Mouse (Mus musculus): ENCODE data around the gene Krtap28-13. TPM values are rescaled to one million over a fixed set of nuclear protein-coding genes. Genes with fewer than 3 reads are reported as not detected.

Krtap28-13 gene
- polyA plus RNA-seq (2016; fragmentation: Nextera tagmentation; extraction: Ambion mirVana), result not detected in 2 replicates

- WGBS, result 98% methylated on average over 4 of the region's 4 CpGs
- Histone ChIP-seq H3K4me1 (no peaks in the 10 kb centered on the region), H3K4me3 (no peak within 1 kb of the TSS), H3K27ac (no peak within 1 kb of the TSS), H3K27me3 (ENCODE audit: low read depth, poor library complexity, severe bottlenecking) (no peaks in the 10 kb centered on the region), H3K36me3 (no peaks in the 10 kb centered on the region), H3K9me3 (replicated peaks) (no peaks in the 10 kb centered on the region)
- DNase-seq (ENCODE audit: low spot score), result no peak
These were observed at the start of gene Krtap28-13 for GRCm38 (mm10) chr1:83060643-83061042. Gene Krtap28-13 (plus strand): TSS chr1:83060930.

GRCm38 (mm10) chr1:83014477-83014876 lies 46.3 kb upstream of the Krtap28-13 start:
- H3K27me3 ChIP-seq (ENCODE audit: low read depth, poor library complexity, severe bottlenecking), result no peaks in the 10 kb centered on the region
- 92% methylated on average over 3 of the region's 3 CpGs for WGBS
- no peaks in the 10 kb centered on the region for H3K4me1 ChIP-seq
- no peak overlapping the region for H3K27ac ChIP-seq
- no peaks in the 10 kb centered on the region for H3K36me3 ChIP-seq
- H3K9me3 ChIP-seq (replicated peaks), result no peaks in the 10 kb centered on the region
- no peak for DNase-seq (ENCODE audit: low spot score)
- H3K4me3 ChIP-seq, result no peak overlapping the region

GRCm38 (mm10) chr1:83015329-83015879 lies 45.3 kb upstream of the Krtap28-13 start:
- Histone ChIP-seq H3K27ac (no peak overlapping the region), H3K4me1 (no peaks in the 10 kb centered on the region), H3K4me3 (no peak overlapping the region), H3K9me3 (replicated peaks) (no peaks in the 10 kb centered on the region), H3K36me3 (no peaks in the 10 kb centered on the region), H3K27me3 (ENCODE audit: low read depth, poor library complexity, severe bottlenecking) (no peaks in the 10 kb centered on the region)
- 81% methylated on average over 10 of the region's 10 CpGs for WGBS
- DNase-seq (ENCODE audit: low spot score), result no peak

- H3K27me3 ChIP-seq (ENCODE audit: low read depth, poor library complexity, severe bottlenecking), result no peaks in the 10 kb centered on the region
- DNase-seq (ENCODE audit: low spot score), result no peak
- no peak overlapping the region for H3K27ac ChIP-seq
- no peaks in the 10 kb centered on the region for H3K36me3 ChIP-seq
- no peak overlapping the region for H3K4me3 ChIP-seq
- no peaks in the 10 kb centered on the region for H3K4me1 ChIP-seq
- H3K9me3 ChIP-seq (replicated peaks), result no peaks in the 10 kb centered on the region
- 78% methylated on average over 1 of the region's 1 CpGs for WGBS
These were observed 44.2 kb upstream of the Krtap28-13 start for GRCm38 (mm10) chr1:83016556-83016955.

- no peak overlapping the region for H3K27ac ChIP-seq
- DNase-seq (ENCODE audit: low spot score), result no peak
- H3K9me3 ChIP-seq (replicated peaks), result no peaks in the 10 kb centered on the region
- WGBS, result 65% methylated on average over 1 of the region's 1 CpGs
- H3K4me3 ChIP-seq, result no peak overlapping the region
- peaks cover 14% of the 10 kb centered on the region for H3K4me1 ChIP-seq
- H3K36me3 ChIP-seq, result no peaks in the 10 kb centered on the region
- no peaks in the 10 kb centered on the region for H3K27me3 ChIP-seq (ENCODE audit: low read depth, poor library complexity, severe bottlenecking)
These were observed 28.8 kb upstream of the Krtap28-13 start for GRCm38 (mm10) chr1:83031950-83032349.

DNA sequence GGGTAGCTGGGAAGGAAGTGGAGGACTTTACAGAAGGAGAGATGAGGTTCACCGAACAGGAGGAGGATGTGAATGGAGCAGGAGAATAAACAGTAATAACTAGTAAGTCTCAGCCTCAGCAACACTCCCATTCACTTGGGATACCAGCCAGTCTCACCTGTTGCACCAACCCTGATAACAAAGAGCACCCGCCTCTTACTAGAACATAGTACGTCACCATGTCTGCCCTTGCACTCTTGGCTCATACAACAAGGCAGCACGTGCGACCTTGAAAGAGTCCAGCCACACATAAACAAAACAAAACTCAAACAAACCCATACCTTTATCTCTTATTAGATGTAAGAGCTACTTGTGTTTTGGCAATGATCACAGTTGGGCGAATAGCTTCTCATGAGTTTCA lies 28.2 kb upstream of the Krtap28-13 start:
- 92% methylated on average over 6 of the region's 6 CpGs for WGBS
- Histone ChIP-seq H3K4me3 (no peak overlapping the region), H3K27me3 (ENCODE audit: low read depth, poor library complexity, severe bottlenecking) (no peaks in the 10 kb centered on the region), H3K27ac (no peak overlapping the region), H3K36me3 (no peaks in the 10 kb centered on the region), H3K9me3 (replicated peaks) (no peaks in the 10 kb centered on the region), H3K4me1 (peaks cover 14% of the 10 kb centered on the region)
- DNase-seq (ENCODE audit: low spot score), result no peak

DNA sequence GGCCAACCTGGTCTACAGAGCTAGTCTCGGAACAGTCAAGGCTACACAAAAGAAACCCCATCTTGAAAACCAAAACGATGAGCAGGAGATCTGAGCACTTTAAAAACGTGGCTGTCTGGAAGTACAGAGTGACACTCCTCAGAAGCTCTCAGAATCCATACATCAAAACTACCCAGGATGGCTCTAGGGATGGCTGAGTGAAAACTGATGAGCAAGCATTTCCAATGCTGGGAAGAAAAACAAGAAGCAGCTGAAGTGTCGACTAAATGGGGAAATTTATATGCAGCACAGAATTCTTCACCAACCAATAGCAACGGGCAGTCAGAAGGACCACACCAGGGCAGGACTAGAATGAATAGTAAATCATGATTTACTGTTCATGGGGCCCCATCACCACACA lies 26.2 kb upstream of the Krtap28-13 start:
- no peak for DNase-seq (ENCODE audit: low spot score)
- Histone ChIP-seq H3K27ac (no peak overlapping the region), H3K27me3 (ENCODE audit: low read depth, poor library complexity, severe bottlenecking) (no peaks in the 10 kb centered on the region), H3K9me3 (replicated peaks) (no peaks in the 10 kb centered on the region), H3K36me3 (no peaks in the 10 kb centered on the region), H3K4me3 (no peak overlapping the region), H3K4me1 (peaks cover 27% of the 10 kb centered on the region)
- WGBS, result 59% methylated on average over 5 of the region's 5 CpGs

DNA sequence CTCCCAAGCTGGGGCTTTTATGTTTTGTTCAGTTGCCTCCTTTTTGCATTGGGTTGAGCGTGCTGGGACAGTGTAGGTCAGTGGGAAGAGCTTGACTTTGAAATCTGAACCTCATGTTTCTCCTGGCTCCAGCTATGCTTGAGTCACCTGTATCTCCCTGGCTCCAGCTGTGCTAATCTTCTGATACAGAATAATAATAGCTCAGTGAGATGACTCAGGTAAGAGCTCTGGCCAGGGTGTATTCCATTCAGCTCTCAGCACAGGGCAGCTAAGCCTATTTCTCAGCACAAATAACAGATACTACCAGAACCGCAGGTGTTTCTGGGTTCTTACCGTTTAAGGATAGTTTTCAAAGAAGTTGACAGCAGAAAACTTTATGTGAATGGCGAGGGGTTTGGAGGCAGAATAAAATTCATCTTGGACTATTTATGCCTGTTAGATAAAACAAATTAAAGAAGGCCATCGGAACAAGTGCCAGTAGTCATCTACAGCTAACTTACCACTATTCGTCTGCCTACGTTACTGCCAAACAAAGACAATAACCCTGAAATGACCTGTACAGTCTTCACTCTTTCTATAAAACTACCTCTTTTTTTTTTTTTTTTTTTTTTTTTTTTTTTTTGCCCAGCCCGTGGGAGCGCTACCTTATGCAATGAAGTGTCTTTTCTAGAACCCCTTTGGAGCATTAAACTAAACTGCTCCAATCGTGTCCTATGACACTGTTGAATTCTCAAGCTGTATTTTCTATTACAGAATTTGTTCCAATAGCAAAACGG lies 23.6 kb upstream of the Krtap28-13 start:
- Histone ChIP-seq H3K27ac (no peak overlapping the region), H3K4me3 (no peak overlapping the region), H3K4me1 (peaks cover 27% of the 10 kb centered on the region), H3K9me3 (replicated peaks) (no peaks in the 10 kb centered on the region), H3K27me3 (ENCODE audit: low read depth, poor library complexity, severe bottlenecking) (no peaks in the 10 kb centered on the region), H3K36me3 (no peaks in the 10 kb centered on the region)
- 77% methylated on average over 11 of the region's 11 CpGs for WGBS
- no peak for DNase-seq (ENCODE audit: low spot score)

GRCm38 (mm10) chr1:83038109-83038672 lies 22.5 kb upstream of the Krtap28-13 start, which contains the start of gene Slc19a3:
Gene Slc19a3 (minus strand): TSS chr1:83038448.
- Histone ChIP-seq H3K27ac (peak within 1 kb of the TSS; percentile 75), H3K9me3 (replicated peaks) (no peaks in the 10 kb centered on the region)
- WGBS, result under 1% methylated on average over 25 of the region's 25 CpGs

DNA sequence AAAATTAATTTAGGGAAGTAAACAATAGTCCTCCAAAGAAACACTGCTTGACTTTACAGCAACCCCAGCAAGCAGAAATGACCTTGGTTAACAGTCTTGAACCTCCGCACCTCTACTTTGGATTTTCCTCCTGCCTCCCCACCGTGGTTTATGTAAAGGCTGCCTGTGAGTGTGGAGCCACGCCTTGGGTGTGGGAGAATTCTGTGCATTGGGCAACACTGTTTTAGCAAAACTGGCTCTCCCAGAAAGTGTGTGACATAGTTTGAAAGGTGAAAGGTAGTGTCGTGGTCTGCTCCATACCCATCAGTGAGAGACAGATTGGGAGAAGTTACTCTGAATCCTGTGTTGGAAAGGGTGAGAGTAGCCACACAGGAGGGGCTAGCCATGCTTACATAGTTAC lies 21.6 kb upstream of the Krtap28-13 start:
- no peaks in the 10 kb centered on the region for H3K27me3 ChIP-seq (ENCODE audit: low read depth, poor library complexity, severe bottlenecking)
- H3K4me3 ChIP-seq, result no peak overlapping the region
- no peaks in the 10 kb centered on the region for H3K36me3 ChIP-seq
- WGBS, result 75% methylated on average over 4 of the region's 4 CpGs
- H3K4me1 ChIP-seq, result peaks cover 27% of the 10 kb centered on the region
- no peaks in the 10 kb centered on the region for H3K9me3 ChIP-seq (replicated peaks)
- no peak for DNase-seq (ENCODE audit: low spot score)
- no peak overlapping the region for H3K27ac ChIP-seq

More at GRCm38 (mm10) chr1:83038109-83038672, 22.5 kb upstream of the Krtap28-13 start, which contains the start of gene Slc19a3:
- peaks cover 27% of the 10 kb centered on the region for H3K4me1 ChIP-seq
- H3K27me3 ChIP-seq (ENCODE audit: low read depth, poor library complexity, severe bottlenecking), result no peaks in the 10 kb centered on the region
- DNase-seq (ENCODE audit: low spot score), result peak; percentile 67
- H3K4me3 ChIP-seq, result peak within 1 kb of the TSS; percentile 58
- no peaks in the 10 kb centered on the region for H3K36me3 ChIP-seq

DNA sequence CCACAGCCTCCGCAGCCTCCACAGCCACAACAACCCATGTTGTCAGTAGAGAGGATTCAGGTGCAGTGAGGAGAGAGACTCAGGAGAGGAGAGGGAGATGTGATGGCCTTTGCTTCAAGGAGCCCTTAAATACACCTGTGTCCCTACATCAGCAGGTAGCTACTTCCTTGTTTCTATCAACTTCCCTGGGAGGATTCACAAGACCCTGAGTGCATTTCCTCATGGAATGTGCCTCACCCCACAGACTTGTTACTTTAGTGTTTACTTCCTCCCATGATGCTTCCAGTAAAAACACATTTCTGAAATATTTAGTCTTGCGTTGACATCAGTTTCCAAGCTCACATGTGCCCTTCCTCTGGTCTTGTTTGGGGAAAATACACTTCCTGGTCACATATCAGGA lies 18.4 kb upstream of the Krtap28-13 start, which contains the start of gene Krtap28-10:
Krtap28-10 (minus strand) TSS at position 101 of the 400 bp plus-strand sequence.
- WGBS, result 99% methylated on average over 2 of the region's 2 CpGs
- DNase-seq (ENCODE audit: low spot score), result no peak
- H3K9me3 ChIP-seq (replicated peaks), result no peaks in the 10 kb centered on the region

GRCm38 (mm10) chr1:83044882-83045427 lies 15.8 kb upstream of the Krtap28-13 start, which contains the start of gene Gm47969:
Gene Gm47969 (plus strand): TSS chr1:83044932.
- H3K27ac ChIP-seq, result no peak within 1 kb of the TSS
- no peak within 1 kb of the TSS for H3K4me3 ChIP-seq
- no peak for DNase-seq (ENCODE audit: low spot score)
- 89% methylated on average over 5 of the region's 5 CpGs for WGBS
- no peaks in the 10 kb centered on the region for H3K27me3 ChIP-seq (ENCODE audit: low read depth, poor library complexity, severe bottlenecking)
- H3K36me3 ChIP-seq, result no peaks in the 10 kb centered on the region
- H3K4me1 ChIP-seq, result no peaks in the 10 kb centered on the region
- no peaks in the 10 kb centered on the region for H3K9me3 ChIP-seq (replicated peaks)

More for the DNA sequence above, 18.4 kb upstream of the Krtap28-13 start, which contains the start of gene Krtap28-10:
- H3K27me3 ChIP-seq (ENCODE audit: low read depth, poor library complexity, severe bottlenecking), result no peaks in the 10 kb centered on the region
- H3K4me1 ChIP-seq, result peaks cover 13% of the 10 kb centered on the region; the same call in 1 of the 2 replicates
- H3K4me3 ChIP-seq, result no peak within 1 kb of the TSS
- no peak within 1 kb of the TSS for H3K27ac ChIP-seq
- H3K36me3 ChIP-seq, result no peaks in the 10 kb centered on the region

DNA sequence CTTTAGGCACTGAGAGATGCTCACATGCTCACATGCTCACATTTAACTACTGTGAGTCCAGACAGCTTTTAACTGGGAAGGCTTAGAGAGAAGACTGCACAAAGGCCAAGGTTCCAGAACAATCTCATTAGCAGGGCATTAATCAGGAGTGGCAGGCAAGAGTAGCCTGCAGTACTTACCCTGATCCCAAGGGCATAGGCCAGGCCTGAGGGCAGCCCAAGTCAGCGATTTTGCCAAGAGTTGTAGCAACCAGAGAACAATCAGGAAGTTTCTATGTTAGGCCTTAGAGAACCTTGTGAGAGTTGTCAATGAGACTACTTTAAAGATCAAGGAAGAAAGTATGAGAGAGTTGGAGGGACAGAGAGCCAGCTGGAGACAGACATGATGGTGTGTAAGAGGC lies 2.2 kb upstream of the Krtap28-13 start:
- H3K36me3 ChIP-seq, result no peaks in the 10 kb centered on the region
- WGBS, result 48% methylated on average over 1 of the region's 1 CpGs
- no peaks in the 10 kb centered on the region for H3K4me1 ChIP-seq
- H3K4me3 ChIP-seq, result no peak overlapping the region
- H3K9me3 ChIP-seq (replicated peaks), result no peaks in the 10 kb centered on the region
- no peak overlapping the region for H3K27ac ChIP-seq
- no peaks in the 10 kb centered on the region for H3K27me3 ChIP-seq (ENCODE audit: low read depth, poor library complexity, severe bottlenecking)
- DNase-seq (ENCODE audit: low spot score), result no peak
